Comparison of ENCODE assay signal across 18 mouse cellular contexts in the genomic region with DNA sequence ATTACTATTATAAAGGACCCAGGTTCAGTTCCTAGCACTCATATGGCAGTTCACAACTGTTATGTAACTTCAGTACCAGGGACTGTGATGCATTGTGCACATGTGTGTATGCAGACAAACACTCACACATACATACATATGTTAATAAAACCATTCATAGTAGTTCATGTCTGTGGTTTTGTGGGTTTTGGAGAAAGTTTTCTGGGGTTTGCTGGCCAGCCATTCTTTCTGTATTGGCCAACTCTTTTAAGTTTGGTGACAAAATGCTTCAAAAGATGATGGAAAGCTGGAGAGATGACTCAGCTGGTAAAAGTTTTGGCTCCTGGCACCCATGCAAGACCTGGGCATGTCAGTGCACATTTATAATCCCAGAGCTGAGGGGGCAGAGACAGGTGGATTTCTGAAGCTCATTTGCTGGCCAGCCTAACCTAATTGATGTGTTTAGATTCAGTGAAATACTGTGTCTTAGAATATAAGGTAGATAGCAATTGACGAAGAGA. TPM values are rescaled to one million over a fixed set of nuclear protein-coding genes. Genes with fewer than 3 reads are reported as not detected.
DNase-seq lines count a peak whose midpoint lies in the region.
"Had no signal": no experiment of that assay in that cellular context is flagged by ENCODE, and none has a peak within 500 bp of the region (broad histone marks: within the 10 kb centered on the region; RNA-seq: fewer than 3 reads in every experiment).

No protein-coding gene starts in this region.

- DNase-seq in adrenal gland, adult 2 months: peak; percentile 56
- no peak for DNase-seq in adrenal gland, postnatal 14 days
- peak; percentile 56 for DNase-seq in 3134 (ENCODE audit: extremely low read depth, insufficient read length, low spot score)
- DNase-seq in 416B (ENCODE audit: low read depth): peak; percentile 43
- no peak for DNase-seq in cerebellum, postnatal 14 days
- DNase-seq in urinary bladder, adult 18-20 months (ENCODE audit: low spot score in 2 of 2): no peak
- DNase-seq: adrenal gland, postnatal 25 days; B cell, adult 2 months; cerebellum, adult 11 months; cerebellum, adult 2 months; cerebellum, adult 9-11 months; cerebellum, postnatal 36 days; gastrocnemius, postnatal 25 days; heart, adult 18-20 months; heart, postnatal 10 days; heart, postnatal 36 days; kidney, adult 11 months; kidney, adult 8-10 months had no signal

RNA-seq across cellular contexts. Expression of gene Rngtt, which starts 22.9 kb away (rescaled TPM):
- 10 to 100 TPM; 33.4 to 37.4 TPM for total RNA-seq in adrenal gland, adult 2 months (2021)
- 2.3 and 2.5 TPM in 2 replicates for polyA plus RNA-seq in adrenal gland, adult 2 months (2012; rRNA removed)
- total RNA-seq in adrenal gland, postnatal 14 days (2021): 29.7 and 31.4 TPM in 2 replicates

RNA-seq across cellular contexts. Expression of gene Pnrc1, which starts 43.0 kb away (rescaled TPM):
- total RNA-seq in adrenal gland, adult 2 months (2021): 100 to 1,000 TPM; 165 to 239 TPM
- 205 and 321 TPM in 2 replicates for polyA plus RNA-seq in adrenal gland, adult 2 months (2012; rRNA removed)
- 192 and 224 TPM in 2 replicates for total RNA-seq in adrenal gland, postnatal 14 days (2021)

Comparison
In these comparisons a context has a peak if more than half of its experiments do, and no peak if none do; other contexts are left out.
1. DNase-seq: peak in adrenal gland, adult 2 months (single experiment), 3134 (single experiment) and 416B (single experiment); none in adrenal gland, postnatal 14 days (single experiment), cerebellum, postnatal 14 days (0 of 2) and urinary bladder, adult 18-20 months (0 of 2).